Mouse (Mus musculus): ENCODE data around the gene Ccdc188.

- TF ChIP-seq EP300 (IDR thresholded peaks at IDR 0.05; ENCODE audit: insufficient read depth, low read depth, low read length) (no peak), CTCF (IDR thresholded peaks at IDR 0.05; ENCODE audit: low read depth, low read length) (no peak)
Measured at GRCm38 (mm10) chr16:18235389-18236065, 17.8 kb downstream of the Ccdc188 start.

Measured in ES-Bruce4 (cell line).